Mouse (Mus musculus) C2C12 (cell line): ENCODE measurements around the gene Sap30bp.

Experiments
- CTCF ChIP-seq: IDR thresholded peaks from one replicate; pipeline ENCODE4 v1.5.1; 2011; ENCODE audit not compliant: control insufficient read depth, insufficient read depth, insufficient read length
- USF1 ChIP-seq: IDR thresholded peaks from one replicate; pipeline ENCODE4 v1.6.1; 2011; ENCODE audit warnings: low read depth, mild to moderate bottlenecking, control low read depth, moderate library complexity

DNA sequence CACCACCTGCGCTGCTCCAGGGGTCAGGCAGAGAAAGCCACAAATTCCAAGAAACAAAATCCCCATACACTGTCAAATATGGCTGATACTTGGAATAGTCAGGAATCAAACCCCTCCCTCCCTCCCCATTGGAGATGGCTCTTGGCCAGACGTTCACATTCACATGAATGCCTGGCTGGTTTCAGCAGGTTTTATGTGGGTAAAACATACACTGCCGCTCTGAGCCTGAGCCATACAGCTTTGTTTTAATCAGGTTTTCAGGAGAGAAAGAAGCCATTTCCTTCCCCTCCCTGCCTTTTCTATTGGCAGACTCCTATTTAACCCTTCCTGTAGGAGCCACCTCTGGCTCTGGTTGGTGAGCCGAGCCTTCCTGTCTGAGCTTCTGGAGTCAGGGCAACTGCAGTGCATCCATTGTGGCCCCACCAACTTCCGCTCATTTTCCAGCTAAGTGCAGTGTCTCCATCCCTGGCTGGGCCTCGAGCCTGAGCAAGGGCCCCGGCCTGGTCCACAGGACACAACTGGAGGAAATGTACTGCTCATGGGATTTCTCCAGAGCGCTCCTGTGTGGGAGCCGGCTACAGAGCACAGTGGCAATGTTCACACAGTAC lies 13.2 kb downstream of the Sap30bp start:
- TF ChIP-seq CTCF (no peak), USF1 (no peak)
